Mouse (Mus musculus) midbrain, embryonic 14.5 days (tissue): ENCODE data around the gene Ms4a3. TPM values are rescaled to one million over a fixed set of nuclear protein-coding genes. Genes with fewer than 3 reads are reported as not detected.
A peak's percentile ranks its signal among the peaks of the same experiment; 100 is the strongest.

ENCODE experiments used
- ATAC-seq: fragments of 200-750 bp; cut with Nextera tagmentation; 2 replicates; pipeline ENCODE4 v1.8.0; 2017; ENCODE audit warnings: moderate number of reproducible peaks, moderate library complexity; ENCODE audit not compliant: low FRiP score, low TSS enrichment
- DNase-seq: peaks from one replicate; pipeline ENCODE4 v3.0.0-alpha.2; 2015
- H3K27ac ChIP-seq: fragments of 300-500 bp; sonication (generic); replicated peaks from 2 replicates; pipeline ENCODE4 v1.5.1; 2014; ENCODE audit warnings: mild to moderate bottlenecking, low read depth, low read length, moderate library complexity
- H3K27me3 ChIP-seq: fragments of 300-500 bp; sonication (generic); 2 replicates; pipeline ENCODE4 v1.6.1; 2014; ENCODE audit warnings: low read length, control low read depth, mixed read lengths; ENCODE audit not compliant: control insufficient read depth, insufficient read depth
- H3K36me3 ChIP-seq: fragments of 300-500 bp; sonication (generic); 2 replicates; pipeline ENCODE4 v1.6.1; 2014; ENCODE audit warnings: low read length, control low read depth; ENCODE audit not compliant: control insufficient read depth, insufficient read depth
- H3K4me1 ChIP-seq: fragments of 300-500 bp; sonication (generic); 2 replicates; pipeline ENCODE4 v1.6.1; 2014; ENCODE audit warnings: mild to moderate bottlenecking, antibody characterized with exemption, low read length, control low read depth; ENCODE audit not compliant: control insufficient read depth, insufficient read depth
- H3K4me2 ChIP-seq: fragments of 300-500 bp; sonication (generic); 2 replicates; pipeline ENCODE4 v1.6.1; 2014; ENCODE audit warnings: mild to moderate bottlenecking, low read length, moderate library complexity
- H3K4me3 ChIP-seq: fragments of 300-500 bp; sonication (generic); replicated peaks from 2 replicates; pipeline ENCODE4 v1.5.1; 2014; ENCODE audit warnings: low read depth, low read length
- H3K9ac ChIP-seq: fragments of 300-500 bp; sonication (generic); replicated peaks from 2 replicates; pipeline ENCODE4 v1.6.1; 2014; ENCODE audit warnings: mild to moderate bottlenecking, low read length, moderate library complexity
- H3K9me3 ChIP-seq: fragments of 300-500 bp; sonication (generic); 2 replicates; pipeline ENCODE4 v1.6.1; 2016; ENCODE audit warnings: low read length, control low read depth, mixed read lengths; ENCODE audit not compliant: control insufficient read depth
- WGBS: fragments of 180-500 bp; shearing (Covaris S2); extraction: QIAGEN DNeasy Blood & Tissue Kit; methylation state at CpG from one replicate; pipeline ENCODE4 v1.1.7; 2014; 5-methylcytosine and 5-hydroxymethylcytosine counted together
- polyA plus RNA-seq: library from polyadenylated mRNA; unstranded; fragments of >200 nt; fragmentation: Nextera tagmentation; extraction: Ambion mirVana; gene quantifications from 2 replicates; pipeline ENCODE4 v1.2.1, GENCODE M21; 2014

Gene Ms4a3
- polyA plus RNA-seq, 1 experiment from 2014 or later, result not detected

- no peaks in the 10 kb centered on the region for H3K36me3 ChIP-seq
- ATAC-seq (peak; percentile 71; the same call in 1 of the 2 replicates), DNase-seq (peak; percentile 84)
- H3K4me2 ChIP-seq, result no peak overlapping the region
- H3K9ac ChIP-seq, result no peak overlapping the region
- 31% methylated on average over 6 of the region's 6 CpGs for WGBS
- H3K4me1 ChIP-seq, result no peaks in the 10 kb centered on the region
- no peaks in the 10 kb centered on the region for H3K27me3 ChIP-seq
- H3K27ac ChIP-seq, result no peak overlapping the region
- no peaks in the 10 kb centered on the region for H3K9me3 ChIP-seq
- H3K4me3 ChIP-seq, result no peak overlapping the region
These were observed 29.1 kb downstream of the Ms4a3 start for GRCm38 (mm10) chr19:11611541-11611945.

GRCm38 (mm10) chr19:11608172-11608571 is 32.5 kb downstream of the Ms4a3 start:
- DNase-seq (peak; percentile 77), ATAC-seq (no peak; the same call in 1 of the 2 replicates)
- Histone ChIP-seq H3K36me3 (no peaks in the 10 kb centered on the region), H3K27ac (no peak overlapping the region), H3K27me3 (no peaks in the 10 kb centered on the region), H3K9me3 (no peaks in the 10 kb centered on the region), H3K9ac (no peak overlapping the region), H3K4me3 (no peak overlapping the region), H3K4me2 (no peak overlapping the region), H3K4me1 (no peaks in the 10 kb centered on the region)
- 18% methylated on average over 1 of the region's 1 CpGs for WGBS

GRCm38 (mm10) chr19:11604603-11605002 is 36.0 kb downstream of the Ms4a3 start, which contains the start of gene Ms4a6d:
Gene Ms4a6d (minus strand): TSS chr19:11604849.
- H3K4me3 ChIP-seq, result no peak within 1 kb of the TSS
- ATAC-seq, result no peak
- H3K9ac ChIP-seq, result no peak within 1 kb of the TSS
- 94% methylated on average over 2 of the region's 2 CpGs for WGBS
- H3K27me3 ChIP-seq, result no peaks in the 10 kb centered on the region
- H3K27ac ChIP-seq, result no peak within 1 kb of the TSS
- H3K4me1 ChIP-seq, result no peaks in the 10 kb centered on the region
- no peaks in the 10 kb centered on the region for H3K36me3 ChIP-seq
- H3K9me3 ChIP-seq, result no peaks in the 10 kb centered on the region
- no peak within 1 kb of the TSS for H3K4me2 ChIP-seq
- DNase-seq, result no peak

GRCm38 (mm10) chr19:11602026-11602425 is 38.6 kb downstream of the Ms4a3 start:
- H3K4me3 ChIP-seq, result no peak overlapping the region
- no peaks in the 10 kb centered on the region for H3K27me3 ChIP-seq
- H3K9ac ChIP-seq, result no peak overlapping the region
- ATAC-seq (no peak), DNase-seq (peak; percentile 24)
- no peak overlapping the region for H3K4me2 ChIP-seq
- H3K9me3 ChIP-seq, result no peaks in the 10 kb centered on the region
- no peak overlapping the region for H3K27ac ChIP-seq
- 90% methylated on average over 2 of the region's 2 CpGs for WGBS
- H3K36me3 ChIP-seq, result no peaks in the 10 kb centered on the region
- H3K4me1 ChIP-seq, result no peaks in the 10 kb centered on the region

- DNase-seq (no peak), ATAC-seq (no peak)
- Histone ChIP-seq H3K9ac (no peak overlapping the region), H3K27me3 (no peaks in the 10 kb centered on the region), H3K9me3 (no peaks in the 10 kb centered on the region), H3K4me3 (no peak overlapping the region), H3K4me2 (no peak overlapping the region), H3K4me1 (no peaks in the 10 kb centered on the region), H3K27ac (no peak overlapping the region), H3K36me3 (no peaks in the 10 kb centered on the region)
- 91% methylated on average over 3 of the region's 3 CpGs for WGBS
These were observed 39.3 kb downstream of the Ms4a3 start for GRCm38 (mm10) chr19:11601349-11601748.

GRCm38 (mm10) chr19:11589891-11590449 is 50.7 kb downstream of the Ms4a3 start:
- Histone ChIP-seq H3K9ac (no peak overlapping the region), H3K27ac (no peak overlapping the region), H3K4me1 (no peaks in the 10 kb centered on the region), H3K27me3 (no peaks in the 10 kb centered on the region), H3K4me2 (no peak overlapping the region), H3K9me3 (no peaks in the 10 kb centered on the region), H3K4me3 (no peak overlapping the region), H3K36me3 (no peaks in the 10 kb centered on the region)
- DNase-seq (no peak), ATAC-seq (no peak)
- WGBS, result 77% methylated on average over 2 of the region's 2 CpGs

GRCm38 (mm10) chr19:11589205-11589604 is 51.4 kb downstream of the Ms4a3 start:
- no peak overlapping the region for H3K4me3 ChIP-seq
- H3K9ac ChIP-seq, result no peak overlapping the region
- DNase-seq (no peak), ATAC-seq (no peak)
- no peak overlapping the region for H3K27ac ChIP-seq
- WGBS, result 74% methylated on average over 4 of the region's 4 CpGs
- H3K9me3 ChIP-seq, result no peaks in the 10 kb centered on the region
- no peaks in the 10 kb centered on the region for H3K27me3 ChIP-seq
- no peak overlapping the region for H3K4me2 ChIP-seq
- H3K4me1 ChIP-seq, result no peaks in the 10 kb centered on the region
- no peaks in the 10 kb centered on the region for H3K36me3 ChIP-seq

Other genes starting within 250 kb of the Ms4a3 start
- 2.7 TPM in 1 of 2 replicates, not detected in the other for gene Ms4a4c, start 236.1 kb downstream of the Ms4a3 start, polyA plus RNA-seq
- not detected in 2 replicates for gene Ms4a4b, start 197.3 kb downstream of the Ms4a3 start, polyA plus RNA-seq
- 0.43 and 4.4 TPM in 2 replicates for gene Ms4a6c, start 171.5 kb downstream of the Ms4a3 start, polyA plus RNA-seq
- gene Gm8369, start 154.9 kb downstream of the Ms4a3 start, polyA plus RNA-seq, result not detected in 2 replicates
- gene Ms4a6b, start 124.3 kb downstream of the Ms4a3 start, polyA plus RNA-seq, result 0.08 and 3.4 TPM in 2 replicates
- gene Ms4a4d, start 104.0 kb downstream of the Ms4a3 start, polyA plus RNA-seq, result not detected in 2 replicates
- gene Ms4a6d, start 36.0 kb downstream of the Ms4a3 start, polyA plus RNA-seq, result 0.66 and 4.0 TPM in 2 replicates
- 0.32 TPM in 1 of 2 replicates, not detected in the other for gene Ms4a2, start 17.1 kb downstream of the Ms4a3 start, polyA plus RNA-seq
- gene Oosp2, start 19.7 kb upstream of the Ms4a3 start, polyA plus RNA-seq, result not detected in 2 replicates
- not detected in 2 replicates for gene Oosp1, start 50.3 kb upstream of the Ms4a3 start, polyA plus RNA-seq
- gene Oosp3, start 56.2 kb upstream of the Ms4a3 start, polyA plus RNA-seq, result not detected in 2 replicates
- not detected in 2 replicates for gene Gif, start 106.7 kb upstream of the Ms4a3 start, polyA plus RNA-seq
- gene Mrpl16, start 129.5 kb upstream of the Ms4a3 start, polyA plus RNA-seq, result 48.7 and 56.0 TPM in 2 replicates
- 31.6 and 32.2 TPM in 2 replicates for gene Stx3, start 178.6 kb upstream of the Ms4a3 start, polyA plus RNA-seq
- gene Olfr1417, start 198.4 kb upstream of the Ms4a3 start, polyA plus RNA-seq, result 0.45 TPM in 1 of 2 replicates, not detected in the other
- gene Olfr1418, start 220.2 kb upstream of the Ms4a3 start, polyA plus RNA-seq, result not detected in 2 replicates
- not detected in 2 replicates for gene Olfr1419, start 234.3 kb upstream of the Ms4a3 start, polyA plus RNA-seq
- 0.15 TPM in 1 of 2 replicates, not detected in the other for gene Olfr1420, start 245.7 kb upstream of the Ms4a3 start, polyA plus RNA-seq